Mouse (Mus musculus): ENCODE results near the gene Calca. TPM values are rescaled to one million over a fixed set of nuclear protein-coding genes. Genes with fewer than 3 reads are reported as not detected.
"Not testable (repeated sequence)": the region's sequence is repeated elsewhere in the genome, so short reads cannot be mapped to it uniquely, and the experiment has no call there.

Gene Calca
- total RNA-seq (2021): not detected
- long read RNA-seq, experiment 1: 0 reads
- long read RNA-seq, experiment 2: 0 reads

DNA sequence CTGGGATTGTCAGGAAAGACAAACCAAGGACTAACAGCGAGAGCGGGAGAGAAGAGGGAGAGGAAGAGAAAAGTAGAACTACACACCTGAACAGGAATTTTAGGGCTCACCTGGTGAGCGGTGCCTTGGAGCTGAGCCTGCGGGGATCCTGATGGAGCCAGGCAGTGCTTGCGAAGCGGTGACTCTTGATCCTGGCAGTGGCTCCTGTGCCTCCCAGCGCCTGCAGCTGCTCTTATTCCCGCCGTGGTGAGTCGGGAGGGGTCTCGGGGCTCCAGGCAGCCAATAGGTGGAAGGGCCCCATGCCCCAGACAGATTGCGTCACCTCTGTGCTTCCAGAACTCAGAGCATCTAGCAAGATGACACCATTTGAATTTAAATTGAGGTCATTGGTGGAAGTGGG is at the start of gene Calca:
Gene Calca (minus strand): TSS at position 256 of the 400 bp plus-strand sequence.
- intact Hi-C loops (cut with DNase I): loop anchor here (5.0 kb wide), 1 partner anchor 54 kb away; no protein-coding TSS in a partner anchor
- DNase-seq: no peak

GRCm38 (mm10) chr7:114672697-114673096 is 36.5 kb upstream of the Calca start:
- intact Hi-C loops (cut with DNase I): loop anchor here (10.0 kb wide), 1 partner anchor 88 kb away; no protein-coding TSS in a partner anchor
- DNase-seq: no peak

DNA sequence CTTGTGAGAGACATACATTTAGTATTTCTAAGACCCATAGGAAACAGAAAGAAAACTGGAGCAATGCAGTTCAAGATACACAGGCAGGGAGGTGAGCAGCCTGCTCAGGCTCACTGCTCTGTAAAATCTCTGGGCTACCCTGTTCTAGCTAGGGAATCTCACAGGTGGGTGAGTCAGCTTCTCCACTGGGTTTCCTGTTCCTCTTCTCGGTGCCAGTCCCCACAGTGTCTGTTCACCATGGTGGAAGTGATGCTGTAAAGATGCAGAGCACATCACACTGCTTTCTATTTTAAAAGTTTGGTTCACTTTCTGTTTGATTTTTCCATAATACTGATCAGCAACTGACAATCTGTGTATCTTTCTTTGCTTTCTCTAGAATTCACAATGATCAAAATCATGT is 35.2 kb upstream of the Calca start:
- intact Hi-C loops (cut with DNase I): loop anchor here (10.0 kb wide), 1 partner anchor 87 kb away; no protein-coding TSS in a partner anchor
- no peak for DNase-seq

DNA sequence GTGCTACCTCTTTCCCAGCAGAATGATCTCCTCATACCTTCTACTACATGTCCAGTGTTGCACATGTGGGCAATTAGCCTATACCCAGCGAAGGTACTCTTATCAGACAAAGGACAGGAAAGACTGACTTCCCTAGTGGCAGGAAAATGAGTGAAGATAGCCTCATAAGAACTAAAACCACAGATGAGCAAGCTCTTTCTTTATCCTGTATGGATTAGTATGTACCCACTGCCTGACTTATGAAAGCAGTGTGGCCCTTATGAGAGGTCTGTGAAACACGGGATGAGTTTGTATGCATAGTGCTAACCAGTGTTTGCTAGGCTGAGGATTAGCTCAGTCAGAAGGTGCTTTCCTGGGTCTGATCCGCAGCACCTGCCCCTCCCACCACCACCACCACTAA is 13.6 kb upstream of the Calca start:
- no peak for DNase-seq
- intact Hi-C loops (cut with DNase I): no loop called here

DNA sequence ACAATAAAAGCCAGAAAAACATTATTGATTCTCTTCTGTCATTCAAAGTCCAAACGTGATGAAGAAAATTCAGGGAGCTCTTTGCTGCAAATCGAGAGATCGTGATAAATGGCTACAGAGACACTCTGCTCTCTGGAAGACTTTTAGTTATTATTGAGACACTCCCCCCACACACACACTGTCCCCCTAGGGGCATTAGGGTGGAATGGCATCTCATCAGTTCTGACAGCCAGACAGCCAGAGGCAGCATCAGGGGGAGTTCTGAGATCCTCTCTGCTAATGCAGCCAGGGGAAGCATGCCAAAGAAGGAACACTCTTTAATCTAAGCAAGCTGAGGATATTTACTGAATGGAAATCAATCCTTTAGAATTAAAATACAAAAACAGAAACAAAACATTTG is 12.6 kb upstream of the Calca start:
- intact Hi-C loops (cut with DNase I): no loop called here
- DNase-seq: no peak

DNA sequence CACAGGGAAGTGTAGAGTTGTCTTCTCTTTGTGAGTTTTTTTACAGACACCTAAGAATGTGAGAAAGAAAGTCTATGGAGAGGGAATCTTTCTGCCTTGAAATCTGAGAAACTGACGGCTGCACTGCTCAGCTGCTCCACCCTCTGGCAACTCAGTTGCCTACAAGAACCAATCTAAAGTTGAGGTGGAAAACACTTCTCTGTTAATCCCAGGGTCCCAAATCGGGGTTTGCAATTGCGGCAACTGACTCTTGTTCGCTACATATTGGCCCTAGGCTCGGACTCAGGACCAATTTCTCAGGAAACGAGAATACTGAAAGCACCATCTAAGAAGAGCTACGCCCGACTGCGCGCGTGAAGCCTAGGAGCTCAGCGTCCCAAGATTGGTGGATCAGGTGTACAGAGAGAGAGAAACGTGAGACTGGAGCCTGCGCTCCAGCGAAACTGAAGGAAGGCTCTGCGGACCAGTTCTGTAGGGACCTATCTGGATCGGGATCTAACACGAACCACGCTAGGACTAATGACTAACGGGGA is 522 bp downstream of the Calca start:
- intact Hi-C loops (cut with DNase I): loop anchor here (5.0 kb wide), 1 partner anchor 53 kb away; no protein-coding TSS in a partner anchor
- DNase-seq: no peak

DNA sequence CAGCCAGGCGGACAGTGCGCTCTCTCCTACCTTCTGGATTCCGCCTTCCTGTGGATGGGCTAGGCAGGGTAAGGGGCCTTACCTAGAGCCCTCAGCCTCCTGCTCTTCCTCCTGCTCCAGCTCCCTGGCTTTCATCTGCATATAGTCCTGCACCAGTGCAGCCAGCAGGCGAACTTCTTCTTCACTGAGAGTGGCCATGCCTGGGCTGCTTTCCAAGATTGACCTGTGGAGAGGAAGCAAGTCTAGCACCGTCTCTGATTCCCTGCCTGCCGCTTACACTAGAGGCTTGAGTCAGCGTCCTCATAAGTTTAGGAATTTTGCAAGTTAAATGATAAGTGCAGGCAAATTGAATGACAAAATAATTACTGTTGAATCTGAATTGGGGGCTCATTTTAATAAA is 1.8 kb downstream of the Calca start:
- intact Hi-C loops (cut with DNase I): no loop called here
- DNase-seq: no peak

DNA sequence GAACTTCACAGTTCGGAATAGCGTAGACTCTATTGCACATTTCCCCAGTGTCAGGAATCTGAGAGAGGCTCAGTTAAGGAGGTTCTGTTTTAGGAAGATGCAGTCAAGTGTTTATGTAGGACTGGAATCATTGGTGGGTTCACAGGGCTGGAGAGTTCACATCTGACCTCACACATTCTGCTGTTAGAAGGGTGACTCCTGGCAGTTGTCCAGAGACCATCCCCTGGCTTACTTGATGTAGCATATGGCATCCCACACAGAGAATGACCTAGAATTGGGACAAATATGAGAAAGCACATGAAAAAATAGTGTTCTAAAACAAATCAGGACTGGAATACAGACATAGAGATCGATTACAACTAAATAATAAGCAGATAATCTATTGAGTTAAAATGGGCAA is 10.2 kb downstream of the Calca start:
- DNase-seq: no peak
- intact Hi-C loops (cut with DNase I): no loop called here

- no peak for DNase-seq
- intact Hi-C loops (cut with DNase I): no loop called here
Measured at GRCm38 (mm10) chr7:114616759-114617158, 19.4 kb downstream of the Calca start.

GRCm38 (mm10) chr7:114594391-114594790 is 41.8 kb downstream of the Calca start:
- DNase-seq; intact Hi-C loops (cut with DNase I): not testable (repeated sequence)

DNA sequence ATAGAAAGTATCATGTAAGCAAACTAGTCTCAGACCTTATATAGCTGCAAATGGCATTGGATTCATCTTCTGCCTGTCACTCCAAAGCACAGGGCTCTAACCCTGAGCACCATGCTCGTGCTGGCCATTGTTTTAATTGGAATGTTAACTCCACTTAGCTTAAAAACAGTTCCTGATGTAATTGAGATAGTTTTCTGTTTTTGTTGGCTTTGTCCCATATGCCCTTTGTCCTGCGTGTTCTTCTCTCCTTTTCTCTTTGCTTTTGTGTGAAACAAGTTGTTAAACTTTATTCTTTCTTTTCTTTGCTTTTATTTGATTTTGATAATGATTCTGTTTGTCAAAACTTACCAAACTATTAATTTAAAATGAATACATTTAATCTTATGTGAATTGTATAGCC is 53.7 kb downstream of the Calca start:
- intact Hi-C loops (cut with DNase I): loop anchor here (5.0 to 10.0 kb wide), 2 partner anchors 55 to 92 kb away; partner anchors contain the start of gene Calca

More for the DNA sequence above, 53.7 kb downstream of the Calca start:
- DNase-seq: no peak

Other genes with a start within 250 kb of the Calca start
- gene Pde3b, start 221.1 kb downstream of the Calca start, total RNA-seq (2021): 1 to 10 TPM; 3.3 to 5.0 TPM
- under 1 TPM in 1 of 2 experiments, not detected in 1; 0.47 TPM for gene Cyp2r1, start 73.4 kb downstream of the Calca start, total RNA-seq (2021)
- not detected for gene Calcb, start 82.3 kb upstream of the Calca start, total RNA-seq (2021)
- 1 to 10 TPM; 1.0 to 1.7 TPM for gene Insc, start 107.3 kb upstream of the Calca start, total RNA-seq (2021)

All from gastrocnemius, postnatal 36 days (tissue).